Mouse (Mus musculus) ES-Bruce4 (cell line): ENCODE results near the gene Aqp6. TPM values are rescaled to one million over a fixed set of nuclear protein-coding genes. Genes with fewer than 3 reads are reported as not detected.

Experiments used
- H3K27ac ChIP-seq: 2 replicates; pipeline ENCODE4 v1.5.1; 2012; ENCODE audit warnings: low read length, inconsistent platforms; ENCODE audit not compliant: insufficient read depth
- H3K27me3 ChIP-seq: 2 replicates; pipeline ENCODE4 v1.6.1; 2012; ENCODE audit warnings: mild to moderate bottlenecking, low read length, inconsistent platforms; ENCODE audit not compliant: control insufficient read depth, poor library complexity, insufficient read depth, severe bottlenecking
- H3K36me3 ChIP-seq: 2 replicates; pipeline ENCODE4 v1.6.1; 2012; ENCODE audit warnings: inconsistent platforms, mild to moderate bottlenecking, low read length, moderate library complexity; ENCODE audit not compliant: control insufficient read depth, poor library complexity, insufficient read depth, severe bottlenecking
- H3K4me1 ChIP-seq: one replicate; pipeline ENCODE4 v1.8.1; 2011; ENCODE audit warnings: low read length; ENCODE audit not compliant: control insufficient read depth, insufficient read depth
- H3K4me3 ChIP-seq: 2 replicates; pipeline ENCODE4 v1.5.1; 2011; ENCODE audit warnings: low read depth, mild to moderate bottlenecking, low read length
- H3K9ac ChIP-seq: 2 replicates; pipeline ENCODE4 v1.6.1; 2012; ENCODE audit warnings: low read depth, mild to moderate bottlenecking, inconsistent platforms; ENCODE audit not compliant: poor library complexity, severe bottlenecking
- H3K9me3 ChIP-seq: replicated peaks from 2 replicates; pipeline ENCODE4 v1.6.1; 2012; ENCODE audit warnings: mild to moderate bottlenecking, low read length, inconsistent platforms; ENCODE audit not compliant: control insufficient read depth, poor library complexity, insufficient read depth, severe bottlenecking
- CTCF ChIP-seq: IDR thresholded peaks from one replicate; pipeline ENCODE4 v1.8.1; 2011; ENCODE audit warnings: low read depth, low read length
- EP300 ChIP-seq: IDR thresholded peaks from 2 replicates; pipeline ENCODE4 v1.6.1; 2011; ENCODE audit warnings: low read depth, low read length; ENCODE audit not compliant: insufficient read depth
- POLR2A ChIP-seq: IDR thresholded peaks from one replicate; pipeline ENCODE4 v1.8.1; 2011; ENCODE audit warnings: low read length; ENCODE audit not compliant: insufficient read depth
- polyA plus RNA-seq: library from polyadenylated mRNA; stranded (reverse); fragments of >200 nt; gene quantifications from 2 replicates; pipeline ENCODE4 v1.2.4, GENCODE M21; 2011; ENCODE audit warnings: low read depth; ENCODE audit not compliant: missing spikeins, insufficient read depth, insufficient read length

Aqp6 gene
- polyA plus RNA-seq, 1 experiment = 0.42 TPM

GRCm38 (mm10) chr15:99651984-99652872 is 51.0 kb downstream of the Aqp6 start:
- H3K9ac ChIP-seq = peak overlapping the region; percentile 38
- no peaks in the 10 kb centered on the region for H3K27me3 ChIP-seq

GRCm38 (mm10) chr15:99653291-99653690 is 52.1 kb downstream of the Aqp6 start:
- H3K9ac ChIP-seq = peak overlapping the region; percentile 38
- H3K27ac ChIP-seq = peak overlapping the region; percentile 18
- peak overlapping the region; percentile 71 for H3K4me3 ChIP-seq
- H3K4me1 ChIP-seq = peaks cover 5% of the 10 kb centered on the region
- TF ChIP-seq POLR2A (no peak), EP300 (no peak), CTCF (no peak)
- H3K9me3 ChIP-seq = no peaks in the 10 kb centered on the region
- no peaks in the 10 kb centered on the region for H3K27me3 ChIP-seq
- H3K36me3 ChIP-seq = 0 out of 2 replicates have a peak, but pooled peaks cover 3% of the 10 kb centered on the region

More at GRCm38 (mm10) chr15:99651984-99652872, 51.0 kb downstream of the Aqp6 start:
- peak overlapping the region; percentile 60 for H3K27ac ChIP-seq
- no peak for TF ChIP-seq CTCF
- TF ChIP-seq EP300 = no peak
- TF ChIP-seq POLR2A = no peak
- peaks cover 2% of the 10 kb centered on the region for H3K4me1 ChIP-seq
- no peaks in the 10 kb centered on the region for H3K9me3 ChIP-seq
- H3K4me3 ChIP-seq = no peak overlapping the region
- 0 out of 2 replicates have a peak, but pooled peaks cover 3% of the 10 kb centered on the region for H3K36me3 ChIP-seq

GRCm38 (mm10) chr15:99653876-99654275 is 52.7 kb downstream of the Aqp6 start:
- no peaks in the 10 kb centered on the region for H3K9me3 ChIP-seq
- TF ChIP-seq CTCF (no peak), POLR2A (no peak), EP300 (no peak)
- H3K36me3 ChIP-seq = 0 out of 2 replicates have a peak, but pooled peaks cover 3% of the 10 kb centered on the region
- H3K4me3 ChIP-seq = peak overlapping the region; percentile 71
- H3K27ac ChIP-seq = peak overlapping the region; percentile 18
- H3K9ac ChIP-seq = peak overlapping the region; percentile 38
- H3K27me3 ChIP-seq = no peaks in the 10 kb centered on the region
- H3K4me1 ChIP-seq = peaks cover 9% of the 10 kb centered on the region

Other genes starting within 250 kb of the Aqp6 start
- gene Fmnl3, start 230.9 kb upstream of the Aqp6 start, polyA plus RNA-seq = 10.1 and 10.2 TPM in 2 replicates
- 429 and 499 TPM in 2 replicates for gene Tmbim6, start 208.5 kb upstream of the Aqp6 start, polyA plus RNA-seq
- gene Nckap5l, start 143.7 kb upstream of the Aqp6 start, polyA plus RNA-seq = 6.1 and 10.4 TPM in 2 replicates
- gene Bcdin3d, start 126.7 kb upstream of the Aqp6 start, polyA plus RNA-seq = 10.7 and 12.5 TPM in 2 replicates
- 0.72 and 0.90 TPM in 2 replicates for gene Faim2, start 73.2 kb upstream of the Aqp6 start, polyA plus RNA-seq
- gene Aqp2, start 22.3 kb upstream of the Aqp6 start, polyA plus RNA-seq = not detected in 2 replicates
- gene Aqp5, start 10.6 kb upstream of the Aqp6 start, polyA plus RNA-seq = not detected in 2 replicates
- 122 and 134 TPM in 2 replicates for gene Racgap1, start 50.3 kb downstream of the Aqp6 start, polyA plus RNA-seq
- gene Asic1, start 69.0 kb downstream of the Aqp6 start, polyA plus RNA-seq = 3.9 and 4.1 TPM in 2 replicates
- gene Smarcd1, start 100.7 kb downstream of the Aqp6 start, polyA plus RNA-seq = 92.3 and 100 TPM in 2 replicates
- gene Gm17349, start 104.1 kb downstream of the Aqp6 start, polyA plus RNA-seq = not detected in 2 replicates
- 0.28 and 1.9 TPM in 2 replicates for gene Gpd1, start 116.1 kb downstream of the Aqp6 start, polyA plus RNA-seq
- gene Cox14, start 124.2 kb downstream of the Aqp6 start, polyA plus RNA-seq = 36.3 and 37.8 TPM in 2 replicates
- gene Cers5, start 171.5 kb downstream of the Aqp6 start, polyA plus RNA-seq = 49.5 and 52.1 TPM in 2 replicates